Comparison of ENCODE assay signal across 8 mouse cellular contexts in the genomic region with DNA sequence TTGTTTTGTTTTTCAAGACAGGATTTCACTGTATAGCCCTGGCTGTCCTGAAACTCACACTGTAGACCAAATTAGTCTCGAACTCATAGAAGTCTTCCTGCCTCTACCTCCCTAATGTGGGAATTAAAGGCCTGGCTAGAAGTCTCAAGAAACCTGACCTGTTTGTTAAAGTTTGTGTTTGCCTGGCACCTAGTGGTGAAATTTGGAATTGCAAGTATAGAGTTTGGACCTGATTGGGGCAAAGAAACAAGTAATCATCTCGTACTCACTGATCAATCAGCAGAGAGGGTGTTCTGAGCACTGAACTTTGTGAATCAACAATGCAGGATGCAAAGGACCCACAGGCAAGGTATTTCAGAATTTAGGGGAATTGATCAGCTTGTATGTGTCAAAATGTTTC. TPM values are rescaled to one million over a fixed set of nuclear protein-coding genes. Genes with fewer than 3 reads are reported as not detected.
DNase-seq lines count a peak whose midpoint lies in the region; ATAC-seq and TF ChIP-seq lines count a peak whose summit lies in the region.

No protein-coding gene starts in this region.

- H3K4me2 ChIP-seq in hindbrain, embryonic 11.5 days (replicated peaks; ENCODE audit: low read depth, low read length): no peak overlapping the region
- no peak overlapping the region for H3K4me2 ChIP-seq in hindbrain, embryonic 13.5 days

- no peak overlapping the region for H3K4me3 ChIP-seq in hindbrain, embryonic 11.5 days (ENCODE audit: low read depth, low read length)
- H3K4me3 ChIP-seq in hindbrain, embryonic 13.5 days: no peak overlapping the region
- no peak overlapping the region for H3K4me3 ChIP-seq in C2C12 (ENCODE audit: insufficient read depth, poor library complexity, severe bottlenecking)

- H3K9me3 ChIP-seq in hindbrain, embryonic 11.5 days (ENCODE audit: control insufficient read depth, low read length): no peaks in the 10 kb centered on the region
- H3K9me3 ChIP-seq in hindbrain, embryonic 13.5 days: no peaks in the 10 kb centered on the region

- no peak overlapping the region for H3K27ac ChIP-seq in hindbrain, embryonic 11.5 days (ENCODE audit: low read depth, low read length)
- no peak overlapping the region for H3K27ac ChIP-seq in hindbrain, embryonic 13.5 days

- 39% methylated on average over 2 of the region's 2 CpGs for WGBS in hindbrain, embryonic 11.5 days
- 39% methylated on average over 2 of the region's 2 CpGs for WGBS in hindbrain, embryonic 13.5 days

- no peaks in the 10 kb centered on the region for H3K27me3 ChIP-seq in hindbrain, embryonic 11.5 days (ENCODE audit: control insufficient read depth, insufficient read depth, low read length)
- 0 out of 2 replicates have a peak, but pooled peaks cover 3% of the 10 kb centered on the region for H3K27me3 ChIP-seq in hindbrain, embryonic 13.5 days
- H3K27me3 ChIP-seq in C2C12 (ENCODE audit: control insufficient read depth, insufficient read depth, insufficient read length): peaks cover 8% of the 10 kb centered on the region

- TF ChIP-seq CTCF in C2C12 (IDR thresholded peaks at IDR 0.05; ENCODE audit: control insufficient read depth, insufficient read depth, insufficient read length): peak; percentile 11

- H3K79me3 ChIP-seq in C2C12 (ENCODE audit: low read depth): no peaks in the 10 kb centered on the region

- ATAC-seq in hindbrain, embryonic 11.5 days (ENCODE audit: low FRiP score): no peak
- ATAC-seq in hindbrain, embryonic 13.5 days (ENCODE audit: low FRiP score): no peak

- H3K79me2 ChIP-seq in C2C12 (ENCODE audit: control insufficient read depth, insufficient read depth): no peaks in the 10 kb centered on the region

- no peaks in the 10 kb centered on the region for H3K4me1 ChIP-seq in hindbrain, embryonic 11.5 days (replicated peaks; ENCODE audit: control insufficient read depth, insufficient read depth, low read length)
- 0 out of 2 replicates have a peak, but pooled peaks cover 4% of the 10 kb centered on the region for H3K4me1 ChIP-seq in hindbrain, embryonic 13.5 days (replicated peaks)

- no peak overlapping the region for H3K9ac ChIP-seq in hindbrain, embryonic 11.5 days (ENCODE audit: low read depth, low read length)
- no peak overlapping the region for H3K9ac ChIP-seq in hindbrain, embryonic 13.5 days

- H3ac ChIP-seq in C2C12 (ENCODE audit: control insufficient read depth, insufficient read length, low read depth): no peak overlapping the region

- peak; percentile 83 for DNase-seq in hindbrain, embryonic 11.5 days (ENCODE audit: low spot score)
- peak; percentile 32 for DNase-seq in T-cell, adult 2 months (ENCODE audit: low spot score)
- peak; percentile 80 for DNase-seq in embryo, embryonic 11 days
- peak; percentile 86 for DNase-seq in layer of hippocampus, adult 9-10 months (ENCODE audit: low spot score)
- DNase-seq in retina, adult 2 months (ENCODE audit: low read depth, low spot score): peak; percentile 42
- no peak for DNase-seq in ovary, postnatal 10 days (ENCODE audit: low spot score)

- H3K36me3 ChIP-seq in hindbrain, embryonic 11.5 days (ENCODE audit: control insufficient read depth, insufficient read depth, low read length): no peaks in the 10 kb centered on the region
- no peaks in the 10 kb centered on the region for H3K36me3 ChIP-seq in hindbrain, embryonic 13.5 days
- H3K36me3 ChIP-seq in C2C12 (ENCODE audit: control insufficient read depth, insufficient read depth): no peaks in the 10 kb centered on the region

TF ChIP-seq in C2C12, 6 proteins besides CTCF, POLR2A, EP300 and RAD21:
- TF ChIP-seq MYOD1 (IDR thresholded peaks at IDR 0.05; ENCODE audit: control insufficient read depth, insufficient read length, low read depth) (no peak), MAX (IDR thresholded peaks at IDR 0.05) (no peak), FOSL1 (IDR thresholded peaks at IDR 0.05; ENCODE audit: insufficient read depth, low read length, poor library complexity, severe bottlenecking) (no peak)
TF ChIP-seq in C2C12: peak in this region for 0.

RNA-seq across cellular contexts. Expression of gene Phykpl, which starts 50.2 kb away (rescaled TPM):
- 10.1 and 13.2 TPM in 2 replicates for polyA plus RNA-seq in hindbrain, embryonic 11.5 days (2014; fragmentation: Nextera tagmentation; extraction: Ambion mirVana)
- polyA plus RNA-seq in hindbrain, embryonic 13.5 days (2015; fragmentation: Nextera tagmentation; extraction: Ambion mirVana): 10.5 and 11.0 TPM in 2 replicates
- polyA plus RNA-seq in C2C12 (2012; fragmentation: generic; extraction: Trizol): 7.7 TPM
